ENCODE assay signal across 21 mouse cellular contexts in the genomic region with DNA sequence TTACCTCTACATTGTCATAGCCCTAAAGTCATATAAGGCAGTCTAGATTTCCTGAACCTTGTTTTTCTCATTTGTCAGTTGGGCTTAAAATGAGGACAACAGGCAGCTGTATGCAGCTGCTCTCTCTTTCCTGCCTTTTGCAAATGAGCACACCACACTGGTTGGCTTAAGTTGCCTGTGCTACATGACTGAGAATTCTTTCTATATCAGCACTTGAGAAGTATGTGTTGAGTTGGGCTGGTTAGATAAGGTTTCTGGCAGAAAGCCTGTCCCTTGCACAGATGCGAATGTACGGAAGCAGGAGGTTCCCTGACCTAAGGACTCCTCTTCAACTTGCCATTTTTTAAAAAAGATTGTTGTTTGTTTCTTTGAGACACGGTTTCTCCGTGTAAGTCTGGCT. TPM values are rescaled to one million over a fixed set of nuclear protein-coding genes. Genes with fewer than 3 reads are reported as not detected.
DNase-seq lines count a peak whose midpoint lies in the region; ATAC-seq and TF ChIP-seq lines count a peak whose summit lies in the region.
"Had no signal": no experiment of that assay in that cellular context is flagged by ENCODE, and none has a peak within 500 bp of the region (broad histone marks: within the 10 kb centered on the region; RNA-seq: fewer than 3 reads in every experiment).

No protein-coding gene starts in this region.

- WGBS in heart, embryonic 12.5 days: 35% methylated on average over 4 of the region's 4 CpGs
- WGBS in lung, postnatal 0 days: 26% methylated on average over 4 of the region's 4 CpGs

- H3K27me3 ChIP-seq in heart, embryonic 12.5 days (replicated peaks): peaks cover 15% of the 10 kb centered on the region
- no peaks in the 10 kb centered on the region for H3K27me3 ChIP-seq in lung, postnatal 0 days (replicated peaks; ENCODE audit: insufficient read depth, low read length)
- H3K27me3 ChIP-seq: CH12.LX had no signal

- H3K27ac ChIP-seq in heart, embryonic 12.5 days (ENCODE audit: poor library complexity, severe bottlenecking): no peak overlapping the region
- H3K27ac ChIP-seq in lung, postnatal 0 days (ENCODE audit: low read length): no peak overlapping the region
- H3K27ac ChIP-seq in layer of hippocampus, adult 2 months: no peak overlapping the region
- H3K27ac ChIP-seq: forebrain, embryonic 10.5 days; hindbrain, embryonic 10.5 days had no signal

- no peaks in the 10 kb centered on the region for H3K36me3 ChIP-seq in heart, embryonic 12.5 days
- H3K36me3 ChIP-seq in lung, postnatal 0 days (ENCODE audit: insufficient read depth, low read length): no peaks in the 10 kb centered on the region
- H3K36me3 ChIP-seq: forebrain, embryonic 10.5 days; hindbrain, embryonic 10.5 days had no signal

- no peak for ATAC-seq in heart, embryonic 12.5 days (ENCODE audit: insufficient number of reproducible peaks, low FRiP score)
- ATAC-seq in lung, postnatal 0 days: peak; percentile 69
- ATAC-seq: forebrain, postnatal 0 days had no signal

- no peaks in the 10 kb centered on the region; the same call in 1 of the 2 replicates for H3K9me3 ChIP-seq in heart, embryonic 12.5 days (replicated peaks)
- H3K9me3 ChIP-seq in lung, postnatal 0 days (ENCODE audit: low read length): no peaks in the 10 kb centered on the region
- H3K9me3 ChIP-seq: forebrain, embryonic 10.5 days; hindbrain, embryonic 10.5 days; megakaryocyte, embryonic 14.5 days had no signal

- H3K4me2 ChIP-seq in heart, embryonic 12.5 days: no peak overlapping the region
- no peak overlapping the region for H3K4me2 ChIP-seq in lung, postnatal 0 days (replicated peaks; ENCODE audit: low read depth, low read length)

- no peak overlapping the region for H3K9ac ChIP-seq in heart, embryonic 12.5 days
- no peak overlapping the region for H3K9ac ChIP-seq in lung, postnatal 0 days (replicated peaks; ENCODE audit: low read depth)
- H3K9ac ChIP-seq: forebrain, postnatal 0 days had no signal

- H3K4me3 ChIP-seq in heart, embryonic 12.5 days: no peak overlapping the region
- no peak overlapping the region for H3K4me3 ChIP-seq in lung, postnatal 0 days (ENCODE audit: low read depth, low read length)
- no peak overlapping the region for H3K4me3 ChIP-seq in layer of hippocampus, adult 2 months
- H3K4me3 ChIP-seq: forebrain, embryonic 10.5 days; hindbrain, embryonic 10.5 days; megakaryocyte, embryonic 14.5 days had no signal

- DNase-seq in heart, adult 9 months (ENCODE audit: low spot score in 2 of 2): peak; percentile 15 to 27
- peak; percentile 33 for DNase-seq in lung, postnatal 0 days (ENCODE audit: low spot score)
- DNase-seq in lung, postnatal 25 days (ENCODE audit: low spot score): no peak
- peak; percentile 11 for DNase-seq in lung, postnatal 10 days
- no peak for DNase-seq in layer of hippocampus, adult 2 months (ENCODE audit: low spot score in 2 of 2)
- DNase-seq in adrenal gland, postnatal 4 days (ENCODE audit: low spot score in 2 of 2): no peak
- DNase-seq: cerebellum, adult 2 months; forebrain, postnatal 0 days; gastrocnemius, postnatal 36 days; kidney, adult 18-20 months; left cerebral cortex, postnatal 4 days; liver; midbrain, embryonic 14.5 days; right cerebral cortex, postnatal 14 days; spleen, adult 18-20 months; thymus, postnatal 25 days had no signal

- no peaks in the 10 kb centered on the region for H3K4me1 ChIP-seq in heart, embryonic 12.5 days (replicated peaks)
- no peaks in the 10 kb centered on the region for H3K4me1 ChIP-seq in lung, postnatal 0 days (ENCODE audit: insufficient read depth, low read depth, low read length)
- H3K4me1 ChIP-seq: forebrain, embryonic 10.5 days; hindbrain, embryonic 10.5 days; megakaryocyte, embryonic 14.5 days had no signal

- TF ChIP-seq EP300 in lung, postnatal 0 days (IDR thresholded peaks at IDR 0.05): no peak

- TF ChIP-seq CTCF in lung, postnatal 0 days (IDR thresholded peaks at IDR 0.05): no peak
- no peak for TF ChIP-seq CTCF in layer of hippocampus, adult 2 months (conservative IDR thresholded peaks at IDR 0.05)

RNA-seq across cellular contexts. Expression of gene Vma21, which starts 31.0 kb away (rescaled TPM):
- 52.5 and 54.8 TPM in 2 replicates for polyA plus RNA-seq in heart, embryonic 12.5 days (2016; fragmentation: Nextera tagmentation; extraction: Ambion mirVana)
- 55.7 and 58.4 TPM in 2 replicates for polyA plus RNA-seq in lung, postnatal 0 days (2015; fragmentation: Nextera tagmentation; extraction: Ambion mirVana)
- total RNA-seq in layer of hippocampus, adult 2 months (2021): 10 to 100 TPM; 30.2 to 38.6 TPM
- 10 to 100 TPM; 27.5 to 32.8 TPM for total RNA-seq in adrenal gland, postnatal 4 days (2021)

Comparison
In these comparisons a context has a peak if more than half of its experiments do, and no peak if none do; other contexts are left out.
1. DNase-seq: peak in heart, adult 9 months (2 of 2), lung, postnatal 0 days (single experiment) and lung, postnatal 10 days (single experiment); none in lung, postnatal 25 days (single experiment), layer of hippocampus, adult 2 months (0 of 2) and adrenal gland, postnatal 4 days (0 of 2).